Mouse (Mus musculus) kidney, postnatal 14 days (tissue): ENCODE measurements around the gene Tlx1.

Experiments used
- DNase-seq: peaks from one replicate; pipeline ENCODE4 v3.0.0; 2022; ENCODE audit warnings: mixed read lengths

Tlx1 gene

GRCm38 (mm10) chr19:45159491-45159890, 9.0 kb downstream of the Tlx1 start:
- no peak for DNase-seq

- no peak for DNase-seq
Measured at GRCm38 (mm10) chr19:45159991-45160390, 9.5 kb downstream of the Tlx1 start.

- DNase-seq: no peak
Measured at GRCm38 (mm10) chr19:45160523-45160922, 10.0 kb downstream of the Tlx1 start.

GRCm38 (mm10) chr19:45161093-45161492, 10.6 kb downstream of the Tlx1 start:
- peak; percentile 81 for DNase-seq

GRCm38 (mm10) chr19:45162181-45162580, 11.7 kb downstream of the Tlx1 start:
- DNase-seq: no peak

- DNase-seq: no peak
Measured at GRCm38 (mm10) chr19:45162871-45163270, 12.4 kb downstream of the Tlx1 start.

- no peak for DNase-seq
Measured at GRCm38 (mm10) chr19:45170451-45170850, 20.0 kb downstream of the Tlx1 start.

GRCm38 (mm10) chr19:45174803-45175202, 24.3 kb downstream of the Tlx1 start:
- no peak for DNase-seq

GRCm38 (mm10) chr19:45176269-45176668, 25.8 kb downstream of the Tlx1 start:
- DNase-seq: no peak

GRCm38 (mm10) chr19:45177004-45177737, 26.7 kb downstream of the Tlx1 start:
- DNase-seq: peak; percentile 75

- DNase-seq: no peak
Measured at GRCm38 (mm10) chr19:45179451-45179850, 29.0 kb downstream of the Tlx1 start.

GRCm38 (mm10) chr19:45180447-45180846, 30.0 kb downstream of the Tlx1 start:
- DNase-seq: no peak

- DNase-seq: no peak
Measured at GRCm38 (mm10) chr19:45194651-45195050, 44.2 kb downstream of the Tlx1 start.

GRCm38 (mm10) chr19:45196967-45197366, 46.5 kb downstream of the Tlx1 start:
- no peak for DNase-seq

- no peak for DNase-seq
Measured at GRCm38 (mm10) chr19:45205311-45206105, 55.0 kb downstream of the Tlx1 start.
